Mouse (Mus musculus): Measurements from ENCODE around the gene Slc16a12. TPM values are rescaled to one million over a fixed set of nuclear protein-coding genes. Genes with fewer than 3 reads are reported as not detected.

Gene Slc16a12
- polyA plus RNA-seq, 2 experiments, result 4.8 to 9.7 TPM

DNA sequence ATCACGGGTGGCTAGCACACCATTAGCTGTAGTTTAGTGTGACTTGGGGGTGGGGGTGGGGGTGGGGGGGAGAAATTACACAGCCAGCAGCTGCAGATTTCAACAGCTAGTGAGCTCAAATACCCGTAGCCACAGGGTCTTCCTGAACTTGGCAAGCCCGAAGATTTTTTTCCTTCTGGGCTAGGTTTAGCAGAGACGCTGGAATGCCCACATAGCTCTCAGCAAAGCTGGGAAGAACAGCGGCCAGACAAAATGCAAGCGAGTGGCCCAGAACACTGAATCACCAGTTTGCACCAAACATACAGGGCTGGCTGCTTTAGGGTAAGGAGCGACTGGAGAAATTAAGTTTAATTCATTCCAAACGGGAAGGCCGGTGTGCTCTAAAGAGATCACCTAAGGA, 888 bp downstream of the Slc16a12 start:
- Histone ChIP-seq H3K9ac (replicated peaks) (no peak overlapping the region), H3K4me3 (ENCODE audit: insufficient read depth in 1 of 2, low read depth in 2 of 2, low read length in 2 of 2) (peak overlapping the region; percentile 52 to 55), H3K4me1 (replicated peaks; ENCODE audit: control insufficient read depth in 2 of 2, insufficient read depth in 2 of 2, low read length in 1 of 2) (no peaks in the 10 kb centered on the region; a peak in 2 of 4 replicates), H3K36me3 (replicated peaks; ENCODE audit: control insufficient read depth, insufficient read depth, low read depth) (no peaks in the 10 kb centered on the region), H3K27ac (no peak overlapping the region), H3K27me3 (ENCODE audit: control insufficient read depth, insufficient read depth, low read length) (peaks cover 19% of the 10 kb centered on the region), H3K4me2 (ENCODE audit: low read depth) (peak overlapping the region; percentile 60), H3K9me3 (ENCODE audit: control insufficient read depth, low read length) (no peaks in the 10 kb centered on the region)
- 28% methylated on average over 9 of the region's 9 CpGs for WGBS (ENCODE audit: insufficient replicate concordance)
- no peak for ATAC-seq (ENCODE audit: insufficient read depth)
- TF ChIP-seq EP300 (IDR thresholded peaks at IDR 0.05; ENCODE audit: low read depth), result no peak
- no peak for TF ChIP-seq CTCF (IDR thresholded peaks at IDR 0.05; ENCODE audit: low read depth)
- no peak for DNase-seq (ENCODE audit: low read depth in 3 of 3, low spot score in 3 of 3)

DNA sequence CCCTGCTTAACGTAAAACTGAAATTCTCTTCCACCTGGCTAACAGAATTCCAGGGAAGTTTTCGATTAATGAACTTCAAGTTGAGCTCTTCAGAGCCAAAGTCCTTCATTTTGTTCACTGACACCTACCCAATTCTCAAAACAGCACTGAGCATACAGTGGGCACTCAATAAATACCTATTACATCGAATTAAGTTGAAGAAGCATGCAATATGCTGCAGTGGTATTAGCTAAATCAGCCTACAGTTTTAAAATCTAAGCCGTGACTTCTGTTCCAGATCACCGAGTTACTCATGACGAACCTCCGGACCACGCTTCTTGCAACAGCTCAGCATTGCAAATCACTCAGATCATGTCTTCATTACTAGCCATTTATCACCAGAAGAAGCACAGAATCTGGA, 2.1 kb downstream of the Slc16a12 start:
- Histone ChIP-seq H3K9me3 (ENCODE audit: control insufficient read depth, low read length) (no peaks in the 10 kb centered on the region), H3K36me3 (replicated peaks; ENCODE audit: control insufficient read depth, insufficient read depth, low read depth) (no peaks in the 10 kb centered on the region), H3K4me1 (replicated peaks; ENCODE audit: control insufficient read depth in 2 of 2, insufficient read depth in 2 of 2, low read length in 1 of 2) (no peaks in the 10 kb centered on the region; a peak in 2 of 4 replicates), H3K27me3 (ENCODE audit: control insufficient read depth, insufficient read depth, low read length) (peaks cover 19% of the 10 kb centered on the region), H3K4me3 (ENCODE audit: insufficient read depth in 1 of 2, low read depth in 2 of 2, low read length in 2 of 2) (no peak overlapping the region), H3K4me2 (ENCODE audit: low read depth) (peak overlapping the region; percentile 22; the same call in 1 of the 2 replicates), H3K9ac (replicated peaks) (no peak overlapping the region), H3K27ac (no peak overlapping the region)
- ATAC-seq (ENCODE audit: insufficient read depth) (no peak), DNase-seq (ENCODE audit: low read depth in 3 of 3, low spot score in 3 of 3) (no peak)
- 68% methylated on average over 8 of the region's 8 CpGs for WGBS (ENCODE audit: insufficient replicate concordance)
- TF ChIP-seq EP300 (IDR thresholded peaks at IDR 0.05; ENCODE audit: low read depth), result no peak
- no peak for TF ChIP-seq CTCF (IDR thresholded peaks at IDR 0.05; ENCODE audit: low read depth)

DNA sequence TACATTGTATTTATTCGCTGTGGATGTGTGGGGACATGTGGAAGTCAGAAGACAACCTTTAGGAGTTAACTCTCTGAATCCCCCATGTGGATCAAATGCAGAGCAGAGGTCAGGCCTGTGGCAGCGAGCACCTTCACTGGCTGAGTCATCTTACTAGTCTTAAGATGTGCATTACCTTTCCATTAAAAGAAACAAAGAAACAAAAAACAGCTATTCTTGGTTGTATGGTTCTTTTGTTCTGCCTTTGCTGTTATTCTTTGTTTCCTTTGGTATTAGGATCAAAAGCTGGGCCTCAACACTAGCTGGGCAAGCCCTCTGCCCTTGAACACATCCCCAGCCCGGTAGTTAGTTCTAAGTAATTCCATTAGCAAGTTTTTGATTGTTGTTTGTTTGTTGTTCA, 9.2 kb downstream of the Slc16a12 start:
- Histone ChIP-seq H3K4me3 (ENCODE audit: insufficient read depth in 1 of 2, low read depth in 2 of 2, low read length in 2 of 2) (no peak overlapping the region), H3K27me3 (ENCODE audit: control insufficient read depth, insufficient read depth, low read length) (no peaks in the 10 kb centered on the region), H3K36me3 (replicated peaks; ENCODE audit: control insufficient read depth, insufficient read depth, low read depth) (no peaks in the 10 kb centered on the region), H3K9ac (replicated peaks) (no peak overlapping the region), H3K27ac (no peak overlapping the region), H3K4me2 (ENCODE audit: low read depth) (no peak overlapping the region), H3K9me3 (ENCODE audit: control insufficient read depth, low read length) (no peaks in the 10 kb centered on the region), H3K4me1 (replicated peaks; ENCODE audit: control insufficient read depth in 2 of 2, insufficient read depth in 2 of 2, low read length in 1 of 2) (0 out of 4 replicates have a peak, but pooled peaks cover 0 to 3% of the 10 kb centered on the region in 2 experiments)
- 54% methylated on average over 3 of the region's 3 CpGs for WGBS (ENCODE audit: insufficient replicate concordance)
- DNase-seq (ENCODE audit: low read depth in 3 of 3, low spot score in 3 of 3), result no peak
- no peak for ATAC-seq (ENCODE audit: insufficient read depth)
- TF ChIP-seq EP300 (IDR thresholded peaks at IDR 0.05; ENCODE audit: low read depth) (no peak), CTCF (IDR thresholded peaks at IDR 0.05; ENCODE audit: low read depth) (no peak)

DNA sequence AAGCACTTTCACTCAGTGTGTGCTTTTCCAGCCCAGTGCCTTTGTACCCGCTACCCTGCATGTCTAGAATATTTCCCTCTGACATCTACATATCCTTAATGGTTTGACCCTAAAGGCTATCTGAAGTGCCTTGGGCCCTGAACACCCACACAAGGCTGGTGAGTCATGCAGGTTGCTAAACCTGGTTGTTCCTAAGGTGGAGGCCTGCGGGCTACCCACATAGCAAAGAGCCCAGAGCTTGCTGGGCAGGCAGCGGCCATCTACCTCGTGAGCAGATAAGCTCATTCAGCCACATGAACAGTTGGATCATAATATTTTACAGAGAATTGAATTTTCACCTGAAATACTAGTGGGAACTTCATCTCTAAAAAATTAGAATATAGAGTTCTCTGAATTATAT, 11.2 kb downstream of the Slc16a12 start:
- Histone ChIP-seq H3K27me3 (ENCODE audit: control insufficient read depth, insufficient read depth, low read length) (no peaks in the 10 kb centered on the region), H3K4me3 (ENCODE audit: insufficient read depth in 1 of 2, low read depth in 2 of 2, low read length in 2 of 2) (no peak overlapping the region), H3K4me1 (replicated peaks; ENCODE audit: control insufficient read depth in 2 of 2, insufficient read depth in 2 of 2, low read length in 1 of 2) (0 out of 4 replicates have a peak, but pooled peaks cover 0 to 3% of the 10 kb centered on the region in 2 experiments), H3K36me3 (replicated peaks; ENCODE audit: control insufficient read depth, insufficient read depth, low read depth) (no peaks in the 10 kb centered on the region), H3K9ac (replicated peaks) (no peak overlapping the region), H3K27ac (no peak overlapping the region), H3K4me2 (ENCODE audit: low read depth) (no peak overlapping the region), H3K9me3 (ENCODE audit: control insufficient read depth, low read length) (no peaks in the 10 kb centered on the region)
- TF ChIP-seq EP300 (IDR thresholded peaks at IDR 0.05; ENCODE audit: low read depth), result no peak
- TF ChIP-seq CTCF (IDR thresholded peaks at IDR 0.05; ENCODE audit: low read depth), result no peak
- ATAC-seq (ENCODE audit: insufficient read depth), result no peak
- 71% methylated on average over 4 of the region's 4 CpGs for WGBS (ENCODE audit: insufficient replicate concordance)
- no peak for DNase-seq (ENCODE audit: low read depth in 3 of 3, low spot score in 3 of 3)

DNA sequence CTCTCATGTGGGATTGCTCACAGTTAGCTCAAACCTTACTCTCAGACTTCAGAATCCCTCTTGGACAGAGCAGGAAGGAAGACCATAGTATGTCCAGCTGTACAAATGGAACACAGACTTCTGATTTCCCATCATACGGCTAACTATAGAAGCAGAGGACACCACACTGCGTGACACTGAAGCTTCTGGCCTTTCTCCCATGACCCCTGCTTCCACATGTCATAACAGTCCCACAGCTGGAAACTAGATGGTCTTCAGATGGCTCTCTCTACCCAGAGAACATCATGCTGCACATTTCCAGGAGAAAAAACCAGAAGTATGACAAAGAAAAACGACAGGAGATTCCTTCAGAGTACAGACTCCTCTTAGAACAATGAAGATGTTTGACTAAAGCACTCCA, 14.1 kb downstream of the Slc16a12 start:
- no peak for TF ChIP-seq CTCF (IDR thresholded peaks at IDR 0.05; ENCODE audit: low read depth)
- no peak for TF ChIP-seq EP300 (IDR thresholded peaks at IDR 0.05; ENCODE audit: low read depth)
- 0 out of 4 replicates have a peak, but pooled peaks cover 0 to 3% of the 10 kb centered on the region in 2 experiments for H3K4me1 ChIP-seq (replicated peaks; ENCODE audit: control insufficient read depth in 2 of 2, insufficient read depth in 2 of 2, low read length in 1 of 2)
- H3K4me3 ChIP-seq (ENCODE audit: insufficient read depth in 1 of 2, low read depth in 2 of 2, low read length in 2 of 2), result no peak overlapping the region
- 55% methylated on average over 3 of the region's 3 CpGs for WGBS (ENCODE audit: insufficient replicate concordance)
- H3K27ac ChIP-seq, result no peak overlapping the region
- H3K36me3 ChIP-seq (replicated peaks; ENCODE audit: control insufficient read depth, insufficient read depth, low read depth), result no peaks in the 10 kb centered on the region
- no peaks in the 10 kb centered on the region for H3K9me3 ChIP-seq (ENCODE audit: control insufficient read depth, low read length)
- H3K4me2 ChIP-seq (ENCODE audit: low read depth), result no peak overlapping the region
- H3K27me3 ChIP-seq (ENCODE audit: control insufficient read depth, insufficient read depth, low read length), result no peaks in the 10 kb centered on the region
- ATAC-seq (ENCODE audit: insufficient read depth) (no peak), DNase-seq (ENCODE audit: low read depth in 3 of 3, low spot score in 3 of 3) (no peak)
- H3K9ac ChIP-seq (replicated peaks), result no peak overlapping the region
